Mouse (Mus musculus) small intestine, adult 2 months (tissue): ENCODE data around the gene Nme3.

Experiments
- CTCF ChIP-seq: fragments of 200-500 bp; IDR thresholded peaks from 2 replicates; pipeline ENCODE4 v1.5.1; 2012; ENCODE audit warnings: low read depth, mild to moderate bottlenecking, control low read depth, inconsistent platforms, low read length, moderate library complexity, mixed read lengths; ENCODE audit not compliant: insufficient replicate concordance, insufficient read length; ENCODE audit errors: extremely low read depth
- POLR2A ChIP-seq: fragments of 200-500 bp; IDR thresholded peaks from 2 replicates; pipeline ENCODE4 v1.6.1; 2012; ENCODE audit warnings: low read depth, mild to moderate bottlenecking, control low read depth, inconsistent platforms, low read length, moderate library complexity

- TF ChIP-seq CTCF (no peak), POLR2A (no peak)
Measured at GRCm38 (mm10) chr17:24848600-24849031, 47.7 kb upstream of the Nme3 start.
